Mouse (Mus musculus): Measurements from ENCODE around the gene Fstl3. TPM values are rescaled to one million over a fixed set of nuclear protein-coding genes. Genes with fewer than 3 reads are reported as not detected.

Fstl3 gene
- polyA plus RNA-seq, 1 experiment, result 1.8 TPM

DNA sequence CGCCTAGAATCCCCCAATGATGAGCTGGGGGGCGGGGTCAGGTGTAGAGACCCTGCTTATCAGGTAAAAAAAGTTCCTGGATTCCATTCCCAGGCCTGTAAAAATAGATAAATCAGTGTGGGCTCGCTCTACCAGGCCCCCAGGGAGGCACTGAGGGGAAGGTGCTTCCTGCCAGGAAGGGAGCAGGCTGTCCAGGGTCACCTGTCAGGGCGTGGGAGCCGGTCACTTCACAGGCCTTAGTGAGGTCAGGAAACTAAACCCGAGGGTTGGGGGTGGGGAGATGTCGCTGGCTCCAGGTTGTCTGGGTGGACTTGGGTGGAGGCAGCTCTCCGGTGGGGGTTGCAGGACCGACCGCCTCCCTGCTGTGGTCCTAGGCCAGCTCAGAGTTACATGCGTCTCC lies 28.6 kb downstream of the Fstl3 start:
- no peak for TF ChIP-seq CTCF (IDR thresholded peaks at IDR 0.05; ENCODE audit: control insufficient read depth, insufficient read depth, low read length)
- no peak for TF ChIP-seq POLR2A (IDR thresholded peaks at IDR 0.05; ENCODE audit: borderline replicate concordance, control insufficient read depth, low read depth, low read length)
- no peak overlapping the region for H3K4me3 ChIP-seq (replicated peaks; ENCODE audit: control insufficient read depth, low read depth, low read length)
- 74% methylated on average over 11 of the region's 11 CpGs for WGBS
- H3K4me1 ChIP-seq (ENCODE audit: control insufficient read depth, insufficient read depth, low read length), result peaks cover 1% of the 10 kb centered on the region; the same call in 1 of the 2 replicates
- H3K27ac ChIP-seq (ENCODE audit: control insufficient read depth, insufficient read depth, low read depth, low read length, poor library complexity), result no peak overlapping the region

DNA sequence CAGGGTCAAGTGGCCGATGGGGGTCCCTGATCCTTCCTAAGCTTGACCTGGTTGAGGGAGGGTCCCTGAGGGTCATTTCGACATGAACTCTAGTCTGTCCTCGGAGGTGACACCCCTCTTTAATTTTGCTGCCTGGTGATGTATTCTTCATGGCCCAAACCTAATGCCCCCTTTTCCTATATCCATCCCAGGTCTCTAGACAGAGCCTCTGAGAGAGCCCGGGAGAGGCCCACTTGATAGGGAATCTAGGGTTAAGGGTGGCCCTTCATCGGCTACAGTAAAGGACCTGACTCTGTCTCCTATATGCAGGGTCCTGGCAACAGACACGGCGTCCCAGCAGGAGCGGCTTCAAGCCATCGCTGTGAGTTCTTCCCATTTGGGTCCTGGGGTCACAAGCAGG lies 29.3 kb downstream of the Fstl3 start:
- 89% methylated on average over 9 of the region's 9 CpGs for WGBS
- no peak overlapping the region for H3K4me3 ChIP-seq (replicated peaks; ENCODE audit: control insufficient read depth, low read depth, low read length)
- no peak overlapping the region for H3K27ac ChIP-seq (ENCODE audit: control insufficient read depth, insufficient read depth, low read depth, low read length, poor library complexity)
- peaks cover 1% of the 10 kb centered on the region; the same call in 1 of the 2 replicates for H3K4me1 ChIP-seq (ENCODE audit: control insufficient read depth, insufficient read depth, low read length)
- TF ChIP-seq POLR2A (IDR thresholded peaks at IDR 0.05; ENCODE audit: borderline replicate concordance, control insufficient read depth, low read depth, low read length) (no peak), CTCF (IDR thresholded peaks at IDR 0.05; ENCODE audit: control insufficient read depth, insufficient read depth, low read length) (no peak)

DNA sequence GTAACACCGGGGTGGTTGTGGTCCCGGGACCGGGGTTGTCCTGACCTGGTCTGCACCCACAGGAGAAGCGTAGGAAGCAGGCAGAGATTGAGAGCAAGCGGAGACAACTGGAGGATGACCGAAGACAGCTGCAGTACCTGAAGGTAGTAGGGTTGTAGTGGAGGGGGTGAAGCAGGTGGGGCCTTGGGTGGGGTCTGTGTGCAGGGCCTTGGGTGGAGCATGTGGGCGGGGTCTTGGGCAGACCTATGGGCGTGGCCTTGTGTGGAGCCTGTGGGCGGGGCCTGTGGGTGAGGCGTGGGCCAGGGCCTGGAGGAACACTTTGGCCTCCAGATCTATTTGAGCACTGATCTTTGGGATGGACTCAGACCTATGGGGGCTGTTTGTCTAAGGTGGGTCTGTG lies 29.9 kb downstream of the Fstl3 start:
- WGBS, result 76% methylated on average over 10 of the region's 10 CpGs
- H3K4me1 ChIP-seq (ENCODE audit: control insufficient read depth, insufficient read depth, low read length), result peaks cover 1% of the 10 kb centered on the region; the same call in 1 of the 2 replicates
- TF ChIP-seq CTCF (IDR thresholded peaks at IDR 0.05; ENCODE audit: control insufficient read depth, insufficient read depth, low read length), result no peak
- no peak for TF ChIP-seq POLR2A (IDR thresholded peaks at IDR 0.05; ENCODE audit: borderline replicate concordance, control insufficient read depth, low read depth, low read length)
- H3K27ac ChIP-seq (ENCODE audit: control insufficient read depth, insufficient read depth, low read depth, low read length, poor library complexity), result no peak overlapping the region
- no peak overlapping the region for H3K4me3 ChIP-seq (replicated peaks; ENCODE audit: control insufficient read depth, low read depth, low read length)

DNA sequence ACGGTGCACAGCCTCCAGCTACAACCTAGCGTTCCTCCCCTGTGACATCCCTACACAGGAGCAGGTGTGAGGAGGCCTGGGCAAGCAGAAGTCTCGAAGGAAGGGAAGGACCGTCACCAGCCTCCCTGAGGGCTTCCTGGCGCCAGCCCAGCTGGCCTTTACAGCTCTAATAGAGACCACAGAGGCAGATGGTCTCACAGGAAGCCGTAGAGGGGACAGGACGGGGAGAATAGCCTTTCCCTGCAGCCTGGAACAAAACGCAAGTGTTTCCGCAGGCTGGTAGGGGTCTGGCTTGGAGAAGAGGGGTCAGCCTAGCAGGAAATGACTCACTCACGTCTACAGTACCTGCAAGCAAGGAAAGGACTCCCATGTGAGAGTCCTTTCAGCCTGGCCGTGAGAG lies 30.8 kb downstream of the Fstl3 start:
- Histone ChIP-seq H3K27ac (ENCODE audit: control insufficient read depth, insufficient read depth, low read depth, low read length, poor library complexity) (no peak overlapping the region), H3K4me3 (replicated peaks; ENCODE audit: control insufficient read depth, low read depth, low read length) (no peak overlapping the region), H3K4me1 (ENCODE audit: control insufficient read depth, insufficient read depth, low read length) (no peaks in the 10 kb centered on the region)
- 63% methylated on average over 11 of the region's 11 CpGs for WGBS
- TF ChIP-seq CTCF (IDR thresholded peaks at IDR 0.05; ENCODE audit: control insufficient read depth, insufficient read depth, low read length) (no peak), POLR2A (IDR thresholded peaks at IDR 0.05; ENCODE audit: borderline replicate concordance, control insufficient read depth, low read depth, low read length) (no peak)

DNA sequence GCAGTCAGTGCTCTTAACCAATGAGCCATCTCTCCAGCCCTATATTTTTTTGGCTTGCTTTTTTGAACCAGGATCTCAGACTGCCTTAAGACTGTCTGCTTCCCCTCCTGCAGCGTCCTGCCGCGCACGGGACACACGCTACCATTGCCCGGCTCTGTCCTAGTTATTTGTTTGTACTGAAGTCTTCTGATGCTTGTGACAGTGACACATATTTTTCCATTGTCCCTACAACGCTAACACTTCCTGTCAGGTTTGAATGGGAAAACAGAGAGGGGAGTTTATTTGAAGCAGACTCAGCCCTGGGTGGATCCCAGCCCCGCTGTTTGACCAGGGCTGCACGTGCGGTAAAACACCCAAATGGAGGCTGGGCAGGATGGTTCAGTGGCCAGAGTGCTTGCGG lies 31.7 kb downstream of the Fstl3 start:
- H3K27ac ChIP-seq (ENCODE audit: control insufficient read depth, insufficient read depth, low read depth, low read length, poor library complexity), result no peak overlapping the region
- no peaks in the 10 kb centered on the region for H3K4me1 ChIP-seq (ENCODE audit: control insufficient read depth, insufficient read depth, low read length)
- H3K4me3 ChIP-seq (replicated peaks; ENCODE audit: control insufficient read depth, low read depth, low read length), result no peak overlapping the region
- TF ChIP-seq CTCF (IDR thresholded peaks at IDR 0.05; ENCODE audit: control insufficient read depth, insufficient read depth, low read length) (no peak), POLR2A (IDR thresholded peaks at IDR 0.05; ENCODE audit: borderline replicate concordance, control insufficient read depth, low read depth, low read length) (no peak)
- 91% methylated on average over 11 of the region's 11 CpGs for WGBS

DNA sequence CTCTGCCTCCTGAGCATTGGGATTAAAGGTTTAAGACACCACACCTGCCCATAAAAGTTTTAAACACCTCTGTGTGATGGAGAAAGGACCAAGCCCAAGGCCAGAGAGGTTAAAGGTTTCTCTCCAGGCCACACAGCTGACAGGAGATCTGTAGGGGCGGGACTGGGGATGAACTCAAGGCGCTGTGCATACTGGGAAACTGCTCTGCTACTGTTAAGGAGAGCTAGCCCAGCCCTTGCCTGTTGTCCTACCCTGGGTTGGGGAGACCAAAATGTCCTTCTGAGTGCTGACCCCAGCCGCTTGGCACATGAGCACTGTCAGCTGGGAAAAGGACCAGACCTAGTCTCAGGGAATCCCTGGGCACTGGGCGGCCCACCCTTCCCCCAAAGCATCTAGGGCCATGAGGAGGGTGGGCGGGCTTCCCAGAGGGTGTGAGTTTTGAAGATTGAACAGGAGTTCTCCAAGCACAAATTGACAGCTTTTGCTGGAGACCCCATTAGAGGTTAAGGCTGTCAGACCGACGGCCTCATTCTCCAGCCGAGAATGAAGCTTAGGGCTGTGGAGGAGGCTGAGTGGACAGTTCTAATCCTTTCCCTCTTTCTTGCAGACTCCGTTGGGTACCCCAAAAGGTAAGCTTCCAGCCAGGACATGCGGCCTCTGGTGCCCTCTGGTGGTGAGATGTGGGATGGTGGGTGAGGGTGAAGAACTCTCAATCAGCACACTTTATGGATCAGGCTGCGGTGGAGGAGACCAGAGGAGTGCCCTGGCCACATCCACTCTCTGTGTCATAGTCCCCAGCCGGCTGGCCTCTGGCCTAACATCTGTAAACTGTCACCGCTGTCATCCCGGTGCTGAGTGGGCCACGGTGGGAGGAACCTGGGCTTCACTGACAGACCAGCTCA lies 34.9 kb downstream of the Fstl3 start:
- Histone ChIP-seq H3K4me3 (replicated peaks; ENCODE audit: control insufficient read depth, low read depth, low read length) (no peak overlapping the region), H3K27ac (ENCODE audit: control insufficient read depth, insufficient read depth, low read depth, low read length, poor library complexity) (no peak overlapping the region), H3K4me1 (ENCODE audit: control insufficient read depth, insufficient read depth, low read length) (no peaks in the 10 kb centered on the region)
- peak; percentile 99 for TF ChIP-seq CTCF (IDR thresholded peaks at IDR 0.05; ENCODE audit: control insufficient read depth, insufficient read depth, low read length)
- no peak for TF ChIP-seq POLR2A (IDR thresholded peaks at IDR 0.05; ENCODE audit: borderline replicate concordance, control insufficient read depth, low read depth, low read length)
- 33% methylated on average over 15 of the region's 15 CpGs for WGBS

DNA sequence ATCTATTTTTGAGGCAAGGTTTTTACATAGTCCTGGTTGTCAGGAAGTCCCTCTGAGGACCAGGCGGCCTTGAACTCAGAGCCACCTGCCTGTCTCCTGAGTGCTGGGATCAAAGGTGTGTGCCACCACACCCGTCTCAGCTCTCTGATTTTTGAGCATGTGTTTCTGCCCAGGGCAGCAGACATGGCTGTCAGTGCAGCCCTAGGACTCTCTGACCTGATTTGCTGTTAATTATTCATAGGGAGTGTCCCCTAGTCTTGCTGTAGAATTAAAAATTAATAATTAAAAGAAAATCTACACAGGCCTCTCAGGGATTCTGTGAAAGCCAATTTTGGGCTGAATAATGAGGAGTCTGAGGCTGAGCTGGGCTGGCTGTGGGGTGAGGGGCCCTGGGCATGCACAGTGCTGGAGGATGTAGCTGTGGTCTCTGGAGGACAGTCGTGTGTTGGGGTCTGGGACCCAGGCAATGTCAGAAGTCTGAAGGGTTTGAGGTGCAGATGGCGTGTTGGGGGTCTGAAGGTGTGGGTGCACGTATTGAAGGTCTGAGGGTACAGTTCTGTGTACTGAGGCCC lies 37.3 kb downstream of the Fstl3 start:
- WGBS, result 80% methylated on average over 5 of the region's 5 CpGs

DNA sequence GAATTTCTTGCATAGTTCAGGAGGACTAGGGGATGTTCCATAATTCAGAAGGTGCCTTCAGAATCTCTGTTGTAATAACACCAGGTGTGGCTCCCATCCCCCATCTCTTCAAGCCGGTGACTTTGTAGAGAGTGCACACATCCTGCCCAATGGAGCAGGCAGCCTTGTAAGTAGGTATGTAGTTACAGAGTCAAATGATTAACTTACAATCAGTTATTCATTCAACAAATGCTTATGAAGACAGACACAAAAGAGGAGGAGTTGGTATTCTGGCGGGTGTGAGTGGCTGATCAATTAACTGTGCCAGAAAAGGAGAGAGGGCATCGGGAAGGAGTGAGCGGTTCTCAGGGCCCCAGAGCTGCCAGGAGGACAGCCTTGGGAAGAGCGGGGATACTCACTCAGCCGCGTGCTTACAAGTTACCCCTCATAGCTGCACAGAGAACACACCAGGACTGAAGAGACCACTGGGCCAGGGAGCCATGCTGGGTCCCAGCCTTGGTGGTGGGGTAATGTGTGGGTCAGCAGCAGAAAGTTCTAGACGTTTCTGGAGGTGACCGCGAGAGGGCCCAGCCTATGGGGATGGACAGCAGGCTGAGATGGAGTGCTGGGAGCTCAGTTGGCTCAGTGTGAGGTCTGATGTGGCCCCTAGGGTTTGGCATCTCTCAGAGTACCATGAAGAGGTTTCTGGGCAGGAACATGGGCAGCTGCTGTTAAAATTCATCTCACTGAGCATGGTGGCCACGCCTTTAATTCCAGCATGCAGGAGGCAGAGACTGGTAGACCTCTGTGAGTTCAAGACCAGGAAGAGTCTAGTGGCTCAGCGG lies 38.8 kb downstream of the Fstl3 start:
- no peak overlapping the region for H3K4me3 ChIP-seq (replicated peaks; ENCODE audit: control insufficient read depth, low read depth, low read length)
- no peak overlapping the region for H3K27ac ChIP-seq (ENCODE audit: control insufficient read depth, insufficient read depth, low read depth, low read length, poor library complexity)
- TF ChIP-seq POLR2A (IDR thresholded peaks at IDR 0.05; ENCODE audit: borderline replicate concordance, control insufficient read depth, low read depth, low read length), result no peak
- no peak for TF ChIP-seq CTCF (IDR thresholded peaks at IDR 0.05; ENCODE audit: control insufficient read depth, insufficient read depth, low read length)
- no peaks in the 10 kb centered on the region for H3K4me1 ChIP-seq (ENCODE audit: control insufficient read depth, insufficient read depth, low read length)
- WGBS, result 91% methylated on average over 12 of the region's 12 CpGs

More for the DNA sequence above, 37.3 kb downstream of the Fstl3 start:
- Histone ChIP-seq H3K4me1 (ENCODE audit: control insufficient read depth, insufficient read depth, low read length) (no peaks in the 10 kb centered on the region), H3K27ac (ENCODE audit: control insufficient read depth, insufficient read depth, low read depth, low read length, poor library complexity) (no peak overlapping the region), H3K4me3 (replicated peaks; ENCODE audit: control insufficient read depth, low read depth, low read length) (no peak overlapping the region)
- TF ChIP-seq POLR2A (IDR thresholded peaks at IDR 0.05; ENCODE audit: borderline replicate concordance, control insufficient read depth, low read depth, low read length) (no peak), CTCF (IDR thresholded peaks at IDR 0.05; ENCODE audit: control insufficient read depth, insufficient read depth, low read length) (no peak)
